Mouse (Mus musculus) midbrain, embryonic 13.5 days (tissue): Measurements from ENCODE around the gene Pi4k2a. TPM values are rescaled to one million over a fixed set of nuclear protein-coding genes. Genes with fewer than 3 reads are reported as not detected.

ENCODE experiments used
- ATAC-seq: fragments of 200-750 bp; cut with Nextera tagmentation; 2 replicates; pipeline ENCODE4 v1.8.0; 2017; ENCODE audit warnings: mild to moderate bottlenecking, moderate TSS enrichment, moderate library complexity
- H3K27ac ChIP-seq: fragments of 300-500 bp; sonication (generic); 2 replicates; pipeline ENCODE4 v1.5.1; 2015; ENCODE audit warnings: inconsistent platforms, mild to moderate bottlenecking, moderate library complexity
- H3K27me3 ChIP-seq: fragments of 300-500 bp; sonication (generic); 2 replicates; pipeline ENCODE4 v1.6.1; 2015; ENCODE audit warnings: mild to moderate bottlenecking, inconsistent platforms
- H3K36me3 ChIP-seq: fragments of 300-500 bp; sonication (generic); 2 replicates; pipeline ENCODE4 v1.6.1; 2015; ENCODE audit warnings: mild to moderate bottlenecking, inconsistent platforms
- H3K4me1 ChIP-seq: fragments of 300-500 bp; sonication (generic); replicated peaks from 2 replicates; pipeline ENCODE4 v1.6.1; 2015; ENCODE audit warnings: inconsistent platforms
- H3K4me2 ChIP-seq: fragments of 300-500 bp; sonication (generic); replicated peaks from 2 replicates; pipeline ENCODE4 v1.6.1; 2015; ENCODE audit warnings: moderate library complexity, mild to moderate bottlenecking, inconsistent platforms
- H3K4me3 ChIP-seq: fragments of 300-500 bp; sonication (generic); replicated peaks from 2 replicates; pipeline ENCODE4 v1.5.1; 2015; ENCODE audit warnings: mild to moderate bottlenecking, inconsistent platforms
- H3K9ac ChIP-seq: fragments of 300-500 bp; sonication (generic); replicated peaks from 2 replicates; pipeline ENCODE4 v1.6.1; 2015; ENCODE audit warnings: mild to moderate bottlenecking, inconsistent platforms
- H3K9me3 ChIP-seq: fragments of 300-500 bp; sonication (generic); 2 replicates; pipeline ENCODE4 v1.6.1; 2016; ENCODE audit warnings: mild to moderate bottlenecking, inconsistent platforms
- WGBS: fragments of 180-500 bp; shearing (Covaris S2); methylation state at CpG from one replicate; pipeline ENCODE4 v1.1.7; 2015; 5-methylcytosine and 5-hydroxymethylcytosine counted together
- polyA plus RNA-seq: library from polyadenylated mRNA; unstranded; fragments of >200 nt; fragmentation: Nextera tagmentation; extraction: Ambion mirVana; gene quantifications from 2 replicates; pipeline ENCODE4 v1.2.1, GENCODE M21; 2015

The Pi4k2a gene
- polyA plus RNA-seq, 1 experiment from 2014 or later, result 29.9 TPM

DNA sequence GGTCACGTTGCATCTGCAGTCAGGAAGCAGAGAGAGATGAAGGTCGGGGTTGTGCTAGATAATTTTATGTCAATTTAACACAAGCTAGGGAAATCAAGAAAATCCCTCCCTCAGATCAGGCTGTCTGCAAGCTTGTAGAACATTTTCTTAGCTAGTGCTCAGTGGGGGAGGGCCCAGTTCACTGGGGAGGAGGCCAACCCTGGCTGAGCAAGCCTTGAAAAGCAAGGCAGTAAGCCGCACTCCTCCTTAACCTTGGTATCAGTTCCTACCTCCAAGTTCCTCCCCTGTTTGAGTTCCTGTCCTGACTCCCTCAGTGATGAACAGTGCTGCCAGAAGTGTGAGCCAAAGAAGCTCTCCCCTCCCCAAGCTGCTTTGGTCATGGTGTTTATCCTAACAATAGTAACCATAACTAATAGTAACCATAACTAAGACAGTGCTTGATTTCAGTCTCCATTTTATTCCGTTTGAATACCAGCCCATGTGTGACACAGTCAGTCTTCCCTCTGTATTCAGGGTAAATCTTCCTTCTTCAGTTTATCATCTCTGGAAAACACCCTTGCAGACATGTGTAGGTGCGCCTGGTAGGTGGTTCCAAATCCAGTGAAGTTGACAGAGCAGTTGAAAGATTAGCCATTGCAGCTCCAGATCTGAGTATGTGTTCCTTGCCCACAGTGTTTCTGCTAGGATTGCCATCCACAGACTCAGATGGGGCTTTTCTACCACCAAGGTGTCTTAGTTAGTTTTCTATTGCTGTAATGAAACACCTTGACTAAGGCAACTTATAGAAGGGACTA is 49.7 kb downstream of the Pi4k2a start:
- Histone ChIP-seq H3K4me1 (no peaks in the 10 kb centered on the region), H3K4me2 (no peak overlapping the region), H3K9me3 (no peaks in the 10 kb centered on the region), H3K9ac (no peak overlapping the region), H3K27ac (no peak overlapping the region), H3K4me3 (no peak overlapping the region), H3K27me3 (peaks cover 1% of the 10 kb centered on the region), H3K36me3 (no peaks in the 10 kb centered on the region)
- 81% methylated on average over 5 of the region's 5 CpGs for WGBS
- no peak for ATAC-seq

DNA sequence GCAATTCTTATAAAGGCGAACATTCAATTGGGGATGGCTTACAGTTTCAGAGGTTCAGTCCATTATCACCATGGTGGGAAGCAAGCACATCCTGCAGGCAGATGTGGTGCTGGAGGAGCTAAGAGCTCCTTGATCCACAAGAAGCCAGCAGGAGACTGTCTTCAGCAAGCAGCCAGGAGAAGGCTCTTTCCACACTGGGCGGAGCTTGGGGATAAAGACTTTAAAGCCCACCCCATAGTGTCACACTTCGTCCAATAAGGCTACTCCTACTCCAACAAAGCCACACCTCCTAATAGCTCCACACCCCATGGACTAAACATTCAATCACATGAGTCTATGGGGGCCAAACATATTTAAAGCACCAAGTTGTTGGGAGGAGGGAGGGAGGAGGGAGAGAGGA is 51.7 kb downstream of the Pi4k2a start:
- Histone ChIP-seq H3K27me3 (peaks cover 21% of the 10 kb centered on the region), H3K9ac (no peak overlapping the region), H3K36me3 (no peaks in the 10 kb centered on the region), H3K4me2 (no peak overlapping the region), H3K9me3 (no peaks in the 10 kb centered on the region), H3K4me3 (no peak overlapping the region), H3K4me1 (0 out of 2 replicates have a peak, but pooled peaks cover under 1% of the 10 kb centered on the region), H3K27ac (no peak overlapping the region)
- no peak for ATAC-seq
- 70% methylated on average over 3 of the region's 3 CpGs for WGBS

DNA sequence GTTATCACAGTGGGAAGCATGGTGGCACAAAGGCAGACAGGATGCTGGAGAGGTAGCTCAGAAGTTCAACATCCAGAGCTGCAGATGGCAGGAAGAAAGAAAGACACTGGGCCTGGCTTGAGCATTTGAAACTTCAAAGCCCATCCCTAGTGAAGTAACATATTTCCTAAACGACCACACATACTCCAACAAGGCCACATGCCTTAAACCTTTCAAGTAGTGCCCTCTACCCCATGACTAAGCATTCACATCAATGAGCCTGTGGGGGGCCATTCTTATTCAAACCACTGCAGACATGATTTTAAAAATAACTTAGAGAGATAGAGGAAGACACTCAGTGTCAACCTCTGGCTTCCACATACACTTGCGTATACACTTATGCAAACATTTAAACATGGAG is 52.5 kb downstream of the Pi4k2a start:
- Histone ChIP-seq H3K9ac (no peak overlapping the region), H3K4me2 (no peak overlapping the region), H3K27me3 (peaks cover 22% of the 10 kb centered on the region), H3K27ac (no peak overlapping the region), H3K9me3 (no peaks in the 10 kb centered on the region), H3K4me1 (peaks cover 4% of the 10 kb centered on the region), H3K4me3 (no peak overlapping the region), H3K36me3 (no peaks in the 10 kb centered on the region)
- 83% methylated on average over 2 of the region's 2 CpGs for WGBS
- no peak for ATAC-seq

DNA sequence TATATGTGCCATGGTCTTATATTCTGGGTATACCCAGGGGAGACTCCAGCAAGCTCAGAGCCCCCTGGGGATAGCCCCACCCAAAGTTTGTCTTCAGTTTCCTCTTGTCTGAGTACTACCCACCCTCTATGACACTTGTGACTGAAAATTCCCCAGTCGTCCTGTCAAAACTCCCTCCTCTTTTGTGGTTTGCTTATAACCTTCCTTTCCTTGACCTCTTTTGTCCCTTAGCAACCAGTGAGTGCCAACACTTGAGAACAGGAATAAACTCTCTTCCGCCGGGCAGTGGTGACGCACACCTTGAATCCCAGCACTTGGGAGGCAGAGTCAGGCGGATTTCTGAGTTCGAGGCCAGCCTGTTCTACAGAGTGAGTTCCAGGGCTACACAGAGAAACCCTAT is 53.8 kb downstream of the Pi4k2a start:
- H3K36me3 ChIP-seq, result no peaks in the 10 kb centered on the region
- H3K4me2 ChIP-seq, result no peak overlapping the region
- H3K4me3 ChIP-seq, result no peak overlapping the region
- no peak overlapping the region for H3K9ac ChIP-seq
- no peak for ATAC-seq
- peaks cover 35% of the 10 kb centered on the region for H3K27me3 ChIP-seq
- H3K4me1 ChIP-seq, result peaks cover 12% of the 10 kb centered on the region
- no peak overlapping the region for H3K27ac ChIP-seq
- no peaks in the 10 kb centered on the region for H3K9me3 ChIP-seq
- 51% methylated on average over 6 of the region's 6 CpGs for WGBS

DNA sequence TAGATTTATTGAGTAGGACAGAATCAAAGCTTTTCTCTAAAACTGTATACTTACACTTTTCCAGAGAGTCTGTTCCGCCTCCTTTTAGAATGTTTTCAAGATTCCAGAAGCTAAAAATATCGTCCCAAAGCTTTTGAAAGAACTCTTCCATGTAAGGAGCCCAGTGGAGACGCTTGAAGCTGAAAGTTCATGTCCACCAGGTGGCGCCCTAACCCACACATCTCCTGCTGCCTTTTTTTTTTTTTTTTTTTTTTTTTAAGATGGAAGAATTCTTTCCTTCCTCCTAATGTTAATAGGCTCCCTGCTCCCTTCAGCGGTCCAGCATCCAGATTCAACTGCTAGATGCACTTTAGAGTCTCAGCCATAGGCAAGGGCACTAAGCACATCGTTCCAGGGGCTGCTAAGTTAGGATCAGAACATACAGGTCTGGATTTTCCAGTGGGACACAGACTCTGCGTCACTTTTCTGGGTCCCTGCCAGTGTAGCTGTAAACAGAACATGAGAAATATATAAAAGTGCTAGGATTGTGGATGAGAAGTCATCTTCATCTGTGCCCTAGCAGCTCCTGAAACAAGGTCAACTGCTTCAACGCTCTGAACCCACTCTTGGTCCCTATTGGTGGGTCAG is 54.4 kb downstream of the Pi4k2a start:
- H3K9ac ChIP-seq, result no peak overlapping the region
- no peak overlapping the region for H3K4me2 ChIP-seq
- no peak overlapping the region for H3K4me3 ChIP-seq
- H3K9me3 ChIP-seq, result no peaks in the 10 kb centered on the region
- H3K4me1 ChIP-seq, result peaks cover 12% of the 10 kb centered on the region
- ATAC-seq, result no peak
- peaks cover 40% of the 10 kb centered on the region for H3K27me3 ChIP-seq
- WGBS, result 33% methylated on average over 8 of the region's 8 CpGs
- H3K27ac ChIP-seq, result no peak overlapping the region
- no peaks in the 10 kb centered on the region for H3K36me3 ChIP-seq

DNA sequence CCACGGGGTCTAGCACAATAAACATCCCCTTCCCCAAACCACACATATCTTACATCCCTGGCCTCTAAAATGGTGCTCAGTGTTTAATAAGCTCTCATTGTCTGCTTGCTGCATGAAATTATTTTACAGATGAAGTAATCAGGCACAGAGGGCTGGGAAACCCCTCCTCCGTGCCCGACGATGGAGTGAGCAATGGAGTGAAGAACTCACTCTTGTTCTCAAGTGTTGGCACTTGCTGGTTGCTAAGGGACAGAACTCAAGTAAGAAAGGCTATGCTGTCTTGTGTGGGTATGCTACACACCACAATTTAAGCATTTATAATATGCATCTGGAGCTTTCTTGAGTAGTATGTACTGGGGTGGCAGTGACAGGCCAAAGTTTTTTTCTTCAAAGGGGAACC is 54.9 kb downstream of the Pi4k2a start:
- WGBS, result 72% methylated on average over 4 of the region's 4 CpGs
- no peak overlapping the region for H3K27ac ChIP-seq
- ATAC-seq, result no peak

DNA sequence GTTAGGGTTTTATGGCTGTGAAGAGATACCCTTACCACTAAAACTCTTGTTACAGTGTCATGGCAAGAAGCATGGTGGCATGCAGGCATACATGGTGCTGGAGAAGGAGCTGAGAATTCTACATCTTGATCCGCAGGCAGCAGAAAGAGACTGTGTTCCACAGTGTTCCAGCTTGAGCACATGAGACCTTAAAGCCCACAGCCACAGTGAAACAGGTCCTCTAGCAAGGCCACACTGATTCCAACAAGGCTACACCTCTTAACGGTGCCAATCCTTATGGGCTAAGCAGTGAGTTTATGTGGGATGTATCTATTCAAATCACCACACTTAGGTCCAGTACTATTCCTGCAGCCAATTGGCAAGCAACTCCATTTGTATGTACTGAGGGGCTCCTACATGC is 55.5 kb downstream of the Pi4k2a start:
- ATAC-seq, result no peak
- no peak overlapping the region for H3K4me2 ChIP-seq
- no peak overlapping the region for H3K9ac ChIP-seq
- WGBS, result 93% methylated on average over 2 of the region's 2 CpGs
- no peak overlapping the region for H3K27ac ChIP-seq
- H3K9me3 ChIP-seq, result no peaks in the 10 kb centered on the region
- peaks cover 49% of the 10 kb centered on the region for H3K27me3 ChIP-seq
- H3K36me3 ChIP-seq, result no peaks in the 10 kb centered on the region
- no peak overlapping the region for H3K4me3 ChIP-seq
- H3K4me1 ChIP-seq, result peaks cover 12% of the 10 kb centered on the region

More for the DNA sequence above, 54.9 kb downstream of the Pi4k2a start:
- Histone ChIP-seq H3K27me3 (peaks cover 44% of the 10 kb centered on the region), H3K9me3 (no peaks in the 10 kb centered on the region), H3K4me2 (no peak overlapping the region), H3K36me3 (no peaks in the 10 kb centered on the region), H3K9ac (no peak overlapping the region), H3K4me3 (no peak overlapping the region), H3K4me1 (peaks cover 12% of the 10 kb centered on the region)

DNA sequence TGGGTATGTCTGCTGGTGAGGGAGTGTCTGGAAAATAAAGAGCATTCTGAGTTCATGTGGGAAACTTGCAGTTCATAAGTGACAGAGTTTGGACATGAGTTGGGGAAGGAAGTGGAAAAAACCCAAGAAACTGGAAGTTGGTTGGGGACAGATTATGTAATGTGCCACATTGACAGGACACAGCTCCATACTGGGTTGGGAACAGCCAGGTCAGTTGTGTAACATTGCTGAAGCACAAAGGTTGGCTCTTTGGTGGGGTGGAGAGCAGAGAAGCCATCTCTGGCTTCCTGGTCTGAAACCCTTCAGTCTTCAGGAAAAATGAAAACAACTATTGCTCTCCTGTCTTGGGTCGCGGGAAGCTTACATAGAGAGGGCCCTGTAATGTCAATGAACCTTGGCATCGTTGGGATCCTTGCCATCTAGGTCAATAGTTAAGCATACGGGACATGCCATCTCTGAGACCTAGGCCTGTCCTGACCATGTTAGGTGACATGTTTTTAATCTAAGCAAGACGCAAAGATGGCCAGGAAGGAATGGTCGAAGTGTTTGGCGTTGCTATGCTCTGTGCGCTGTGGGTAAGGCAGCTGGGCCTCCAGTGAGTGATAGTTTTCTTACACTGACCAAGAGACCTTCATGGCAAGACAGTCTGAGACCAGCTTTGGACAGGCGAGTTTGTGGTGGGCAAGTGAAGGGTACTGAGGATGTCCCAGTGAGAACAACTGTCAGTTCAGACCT is 56.2 kb downstream of the Pi4k2a start:
- ATAC-seq, result no peak
- no peak overlapping the region for H3K9ac ChIP-seq
- H3K27ac ChIP-seq, result no peak overlapping the region
- no peaks in the 10 kb centered on the region for H3K36me3 ChIP-seq
- no peaks in the 10 kb centered on the region for H3K9me3 ChIP-seq
- peaks cover 12% of the 10 kb centered on the region for H3K4me1 ChIP-seq
- WGBS, result 92% methylated on average over 9 of the region's 9 CpGs
- peak overlapping the region; percentile 63; the same call in 1 of the 2 replicates for H3K4me3 ChIP-seq
- H3K27me3 ChIP-seq, result peaks cover 49% of the 10 kb centered on the region
- H3K4me2 ChIP-seq, result no peak overlapping the region

DNA sequence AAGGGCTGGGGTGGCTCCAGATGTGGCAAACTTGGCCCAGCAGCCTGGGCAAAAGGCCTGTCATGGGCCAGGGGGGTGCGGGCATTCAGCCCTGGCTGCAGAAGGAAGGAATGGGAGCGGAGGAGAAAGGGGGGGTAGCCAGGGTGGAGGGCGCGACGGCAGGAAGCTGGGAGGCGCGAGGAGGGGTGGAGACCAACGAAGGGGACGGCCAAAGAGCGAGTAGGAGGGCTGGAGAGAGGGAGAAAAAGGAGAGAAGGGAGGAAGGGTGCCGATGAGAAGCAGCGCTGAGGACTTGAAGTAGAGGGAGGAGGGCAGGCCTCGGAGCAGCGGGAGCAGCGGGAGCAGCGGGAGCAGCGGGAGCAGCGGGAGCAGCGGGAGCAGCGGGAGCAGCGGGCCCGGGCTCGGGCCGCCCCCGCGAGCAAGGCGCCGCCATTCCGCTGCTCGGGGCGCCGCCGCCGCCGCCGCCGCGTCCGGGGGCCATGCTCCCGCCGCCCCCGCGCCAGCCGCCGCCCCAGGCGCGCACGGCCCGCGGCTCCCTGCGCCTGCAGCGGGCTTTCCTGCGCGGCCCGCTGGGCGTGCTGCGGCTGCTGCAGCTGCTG is 57.0 kb downstream of the Pi4k2a start, which contains the start of gene Marveld1:
Gene Marveld1 (plus strand): TSS at position 231 of the 599 bp plus-strand sequence.
- Histone ChIP-seq H3K36me3 (no peaks in the 10 kb centered on the region), H3K9me3 (no peaks in the 10 kb centered on the region), H3K4me3 (peak within 1 kb of the TSS; percentile 63), H3K27me3 (peaks cover 49% of the 10 kb centered on the region), H3K9ac (peak within 1 kb of the TSS; percentile 73), H3K27ac (no peak within 1 kb of the TSS), H3K4me1 (peaks cover 12% of the 10 kb centered on the region), H3K4me2 (peak within 1 kb of the TSS; percentile 78)
- 1% methylated on average over 23 of the region's 57 CpGs for WGBS
- ATAC-seq, result peak; percentile 45

DNA sequence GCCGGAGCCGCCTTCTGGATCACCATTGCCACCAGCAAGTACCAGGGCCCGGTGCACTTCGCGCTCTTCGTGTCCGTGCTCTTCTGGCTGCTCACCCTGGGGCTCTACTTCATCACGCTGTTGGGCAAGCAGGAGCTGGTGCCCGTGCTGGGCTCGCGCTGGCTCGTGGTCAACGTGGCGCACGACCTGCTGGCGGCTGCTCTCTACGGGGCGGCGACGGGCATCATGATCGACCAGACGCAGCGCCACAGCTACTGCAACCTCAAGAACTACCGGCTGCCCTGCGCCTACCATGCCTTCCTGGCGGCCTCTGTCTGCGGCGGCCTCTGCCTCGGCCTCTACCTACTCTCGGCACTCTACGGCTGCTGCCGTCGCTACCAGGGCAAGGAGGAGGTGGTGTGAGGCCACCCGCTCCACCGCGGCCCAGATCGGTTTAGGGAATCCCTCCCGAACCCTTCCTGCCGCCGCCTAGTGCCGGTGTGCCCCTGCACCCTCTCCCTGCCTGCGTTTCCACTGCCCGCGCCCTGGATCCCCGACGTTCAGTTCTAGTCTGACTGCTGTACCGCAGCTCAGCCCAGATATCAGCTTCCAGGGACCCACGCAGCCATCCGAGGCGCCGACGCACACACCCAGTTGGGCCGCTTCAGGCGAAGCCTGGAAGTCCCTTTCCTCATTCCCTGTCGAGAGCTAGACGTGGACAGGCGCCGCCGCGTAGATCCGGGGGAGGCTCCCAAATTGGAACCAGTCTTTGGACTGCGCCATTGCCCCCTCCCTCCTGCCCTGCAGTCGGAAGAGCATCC is 57.7 kb downstream of the Pi4k2a start:
- Histone ChIP-seq H3K27ac (no peak overlapping the region), H3K9ac (peak overlapping the region; percentile 73), H3K4me1 (peaks cover 12% of the 10 kb centered on the region), H3K36me3 (no peaks in the 10 kb centered on the region), H3K4me3 (peak overlapping the region; percentile 63), H3K9me3 (no peaks in the 10 kb centered on the region), H3K4me2 (peak overlapping the region; percentile 78), H3K27me3 (peaks cover 53% of the 10 kb centered on the region)
- WGBS, result under 1% methylated on average over 63 of the region's 63 CpGs
- peak; percentile 61 for ATAC-seq

DNA sequence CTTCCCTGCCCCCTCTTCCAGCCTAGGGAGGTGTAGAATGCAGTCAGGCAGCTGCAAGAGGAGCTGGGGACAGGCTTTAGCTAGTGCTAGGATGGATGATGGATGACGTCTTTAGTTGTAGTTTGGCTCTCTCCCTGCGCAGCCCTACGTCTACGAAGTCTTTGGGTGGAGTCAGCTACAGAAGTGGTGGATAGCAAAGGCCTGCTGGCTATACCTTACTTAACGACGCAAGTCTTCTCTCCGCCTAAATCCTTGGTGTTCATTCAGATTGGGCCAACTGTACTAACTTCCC is 58.2 kb downstream of the Pi4k2a start:
- H3K4me3 ChIP-seq, result peak overlapping the region; percentile 63
- no peak overlapping the region for H3K27ac ChIP-seq
- peak; percentile 11; the same call in 1 of the 2 replicates for ATAC-seq
- peak overlapping the region; percentile 78 for H3K4me2 ChIP-seq
- peak overlapping the region; percentile 73; the same call in 1 of the 2 replicates for H3K9ac ChIP-seq
- no peaks in the 10 kb centered on the region for H3K36me3 ChIP-seq
- H3K27me3 ChIP-seq, result peaks cover 53% of the 10 kb centered on the region
- peaks cover 12% of the 10 kb centered on the region for H3K4me1 ChIP-seq
- no peaks in the 10 kb centered on the region for H3K9me3 ChIP-seq
- 35% methylated on average over 7 of the region's 7 CpGs for WGBS
